Mouse (Mus musculus) testis, adult 2 months (tissue): ENCODE data around the gene Mat2a.

Source experiments
- CTCF ChIP-seq: fragments of 200-500 bp; IDR thresholded peaks from 2 replicates; pipeline ENCODE4 v1.5.1; 2012; ENCODE audit warnings: low read depth, mild to moderate bottlenecking, inconsistent platforms, low read length, moderate library complexity; ENCODE audit not compliant: control insufficient read depth, insufficient read depth, insufficient replicate concordance
- POLR2A ChIP-seq: fragments of 200-500 bp; IDR thresholded peaks from 2 replicates; pipeline ENCODE4 v1.6.1; 2012; ENCODE audit warnings: low read depth, mild to moderate bottlenecking, inconsistent platforms, low read length, moderate library complexity; ENCODE audit not compliant: control insufficient read depth

DNA sequence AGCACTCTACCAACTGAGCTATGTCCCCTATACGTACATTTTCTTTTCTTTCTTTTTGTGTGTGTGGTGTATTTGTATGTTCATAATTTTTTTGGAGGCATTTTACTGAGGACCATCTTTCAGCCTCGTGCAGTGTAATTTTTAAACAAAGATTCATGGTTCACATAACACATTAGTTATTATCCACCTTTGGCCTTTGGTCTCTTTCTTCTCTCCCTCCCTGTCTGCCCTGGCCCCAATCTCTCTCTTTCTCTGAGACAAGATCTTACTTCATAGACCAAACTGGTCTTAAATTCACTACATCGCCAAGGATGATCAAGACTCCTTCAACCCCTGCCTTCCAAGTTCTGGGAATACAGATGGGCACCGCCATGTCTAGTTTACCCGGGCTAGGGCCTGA, 37.5 kb upstream of the Mat2a start:
- TF ChIP-seq CTCF: no peak
- TF ChIP-seq POLR2A: no peak
